Mouse (Mus musculus): ENCODE results near the gene Vps37d.
"Not testable (repeated sequence)": the region's sequence is repeated elsewhere in the genome, so short reads cannot be mapped to it uniquely, and the experiment has no call there.

Gene Vps37d

DNA sequence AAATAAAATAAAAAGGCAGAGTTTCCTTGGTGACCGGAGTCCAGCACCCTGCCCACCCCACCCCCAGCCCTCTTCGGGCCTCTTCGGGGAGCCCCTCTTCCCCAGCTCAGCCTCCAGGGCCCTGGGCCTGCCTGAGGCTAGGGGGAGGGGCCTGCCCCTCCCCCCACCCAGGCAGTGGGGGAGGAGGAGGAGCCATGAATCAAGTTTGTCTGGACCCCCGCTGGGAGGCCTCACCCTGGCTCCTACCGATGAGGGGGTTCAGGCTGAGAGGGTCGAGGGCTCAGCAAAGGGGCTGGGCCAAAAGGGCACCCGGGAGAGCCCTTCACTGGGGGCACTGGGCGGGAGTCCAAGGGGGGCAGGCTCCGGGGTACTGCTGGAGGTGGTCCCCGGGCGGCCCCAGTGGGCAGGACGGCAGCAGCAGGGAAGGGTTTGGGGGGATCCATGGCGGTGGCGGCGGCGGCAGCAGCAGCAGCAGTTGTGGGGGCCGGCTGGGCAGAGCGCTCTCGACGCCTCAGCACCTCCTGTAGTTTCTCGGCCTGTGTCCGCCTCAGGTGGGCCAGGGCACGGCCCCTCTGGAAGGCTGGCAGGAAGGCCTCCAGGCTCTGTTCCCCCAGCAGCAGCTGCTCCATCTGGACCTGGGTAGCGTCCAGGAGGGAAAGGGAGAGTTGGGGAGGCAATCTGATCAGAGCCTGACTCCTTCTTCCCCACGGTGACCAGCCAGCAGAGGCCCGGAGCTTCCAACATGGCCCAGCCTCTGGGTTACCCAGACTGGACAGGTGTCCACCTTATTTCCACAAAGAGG is 4.5 kb downstream of the Vps37d start:
- DNase-seq = peak in 1 of 2 experiments; percentile 44

DNA sequence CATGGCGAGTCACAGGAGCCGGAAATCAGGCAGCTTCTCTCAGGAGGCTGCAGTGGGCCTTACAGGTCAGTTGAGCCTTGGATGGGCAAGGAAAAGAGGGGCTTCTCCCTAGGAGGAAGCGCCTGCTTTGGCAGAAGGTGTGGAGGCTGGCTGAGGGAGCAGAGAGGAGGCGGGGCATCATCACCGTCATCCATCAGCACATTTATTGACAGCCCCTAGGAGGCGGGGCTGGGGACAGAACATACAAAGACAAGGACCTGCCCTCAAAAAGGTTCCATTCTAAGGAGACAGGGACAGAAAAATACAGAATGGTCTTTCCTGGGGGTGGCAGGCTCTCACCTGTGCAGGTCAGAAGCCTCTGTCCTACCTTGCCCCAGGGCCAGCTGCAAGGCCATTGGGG is 5.3 kb downstream of the Vps37d start:
- DNase-seq = no peak

DNA sequence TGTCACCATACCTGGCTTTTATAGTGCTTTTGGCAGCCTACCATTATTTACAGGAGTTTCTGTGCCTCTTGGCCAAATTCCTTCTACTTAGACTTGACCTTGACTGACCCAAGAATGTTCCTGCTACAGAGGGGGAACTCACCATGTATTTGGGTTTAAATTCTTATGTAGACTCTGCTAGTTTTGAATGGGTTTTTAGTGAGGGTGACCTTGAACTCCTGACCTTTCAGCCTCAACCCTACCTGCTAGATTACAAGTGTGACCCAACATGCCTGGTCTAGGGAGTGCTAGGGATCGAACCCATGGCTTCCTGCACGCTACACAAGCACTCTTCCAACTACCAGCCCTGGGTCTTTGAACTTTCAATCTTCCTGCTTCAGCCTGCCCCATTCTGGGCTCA is 6.0 kb downstream of the Vps37d start:
- DNase-seq = no peak

DNA sequence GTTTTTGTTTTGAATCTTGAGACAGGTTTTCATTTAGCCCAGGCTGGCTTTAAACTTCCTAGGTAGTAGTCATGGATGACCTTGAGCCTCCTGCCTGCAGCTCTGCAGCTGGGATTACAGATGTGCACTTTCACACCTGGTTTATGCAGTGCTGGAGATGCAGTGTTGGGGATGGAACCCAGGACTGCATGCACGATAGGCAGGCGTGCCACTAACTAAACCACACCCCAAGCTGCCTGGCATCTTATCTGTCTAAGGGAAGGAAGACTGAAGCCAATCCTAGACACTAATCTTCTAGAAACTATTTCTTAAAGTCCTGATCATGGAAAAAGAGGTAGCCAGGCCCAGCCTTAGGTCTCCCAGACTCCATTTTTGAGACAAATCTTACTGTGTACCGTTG is 7.6 kb downstream of the Vps37d start:
- DNase-seq = no peak

- DNase-seq = no peak
These were observed 12.1 kb downstream of the Vps37d start for GRCm38 (mm10) chr5:135066008-135066407.

GRCm38 (mm10) chr5:135064909-135065446 is 13.1 kb downstream of the Vps37d start, which contains the start of gene Bud23:
TSS of gene Bud23 (minus strand) at chr5:135064959.
- not testable (repeated sequence) for DNase-seq

- no peak for DNase-seq
These were observed 13.7 kb downstream of the Vps37d start for GRCm38 (mm10) chr5:135064382-135064766.

DNA sequence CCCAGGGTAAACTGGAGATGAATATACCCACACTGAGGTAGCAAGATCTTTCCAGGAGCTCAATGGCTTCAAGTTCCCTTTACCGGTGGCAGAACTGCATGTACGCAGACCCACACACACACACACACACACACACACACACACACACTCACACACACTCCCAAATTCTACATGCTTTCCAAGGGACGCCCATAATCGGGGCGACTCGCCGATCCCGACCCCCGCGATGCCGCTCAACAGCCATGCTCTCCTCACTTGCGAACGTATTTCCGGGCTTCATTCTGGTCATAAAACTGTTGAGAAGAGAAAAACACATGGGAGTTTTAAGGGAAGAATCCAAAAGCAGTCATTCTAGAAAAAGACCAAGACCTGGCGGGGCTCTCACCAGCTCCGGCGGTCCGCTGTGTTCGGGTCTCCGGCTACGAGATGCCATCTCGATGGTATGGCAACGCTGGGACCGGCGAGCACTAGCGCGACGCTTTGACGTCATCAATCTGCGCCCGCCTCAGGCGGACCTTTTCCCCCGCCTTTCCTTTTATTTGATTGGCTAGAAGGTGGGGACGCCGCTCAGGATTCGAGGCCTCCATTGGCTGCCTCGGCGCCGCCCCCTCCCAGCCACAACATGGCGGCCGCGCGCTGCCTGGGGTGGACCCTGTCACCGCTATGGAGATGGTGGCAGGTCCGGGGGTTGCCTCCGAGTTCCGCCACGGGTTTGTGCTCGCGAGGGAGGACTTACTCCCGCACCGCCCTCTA is 14.3 kb downstream of the Vps37d start, which contains the start of gene Dnajc30:
Gene Dnajc30, plus strand, starts transcription at position 574 of the 753 bp plus-strand sequence.
- DNase-seq = peak; percentile 99

GRCm38 (mm10) chr5:135053356-135053755 is 24.7 kb downstream of the Vps37d start:
- DNase-seq = no peak

- DNase-seq = not testable (repeated sequence)
These were observed 28.8 kb downstream of the Vps37d start for GRCm38 (mm10) chr5:135049268-135049667.

DNA sequence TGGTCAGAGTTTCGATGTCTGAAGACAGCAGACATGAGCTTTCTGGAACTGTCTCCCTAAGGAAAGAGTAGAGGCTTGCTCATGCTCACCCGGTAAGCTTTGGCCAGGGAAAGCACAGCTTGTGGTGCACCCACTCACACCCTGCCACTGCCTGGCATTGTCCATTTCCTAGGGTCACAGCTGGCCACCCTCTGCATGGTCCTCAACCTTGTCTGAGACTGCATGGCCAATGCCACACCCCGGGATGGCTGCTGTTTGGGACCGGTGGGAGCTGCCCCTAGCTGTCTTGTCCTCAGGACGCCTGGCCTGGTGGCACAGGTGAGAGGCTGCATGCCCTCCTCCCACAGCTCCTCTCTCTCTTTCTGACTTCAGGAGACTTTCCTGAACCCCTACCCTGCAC is 29.5 kb downstream of the Vps37d start:
- DNase-seq = no peak

DNA sequence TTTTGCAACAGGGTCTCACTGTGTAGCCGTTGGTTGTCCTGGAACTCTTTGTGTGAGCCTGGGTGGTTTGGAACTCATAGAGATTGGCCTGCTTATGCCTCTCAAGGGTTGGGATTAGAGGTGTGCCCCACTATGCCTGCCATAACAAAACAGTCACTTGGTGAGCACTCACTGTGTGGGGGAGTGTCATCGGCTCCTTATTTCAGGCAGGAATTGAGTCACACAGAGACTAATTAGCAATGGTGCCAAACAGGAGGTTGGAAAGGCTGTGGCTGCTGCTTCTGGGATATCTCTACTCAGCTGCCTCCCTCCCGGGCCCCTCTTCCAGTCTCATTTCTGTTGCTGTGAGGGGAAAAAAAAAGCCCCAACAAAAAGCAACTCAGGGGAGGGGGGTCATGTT is 33.5 kb downstream of the Vps37d start:
- no peak for DNase-seq

GRCm38 (mm10) chr5:135042105-135042788 is 35.8 kb downstream of the Vps37d start:
- DNase-seq = no peak

DNA sequence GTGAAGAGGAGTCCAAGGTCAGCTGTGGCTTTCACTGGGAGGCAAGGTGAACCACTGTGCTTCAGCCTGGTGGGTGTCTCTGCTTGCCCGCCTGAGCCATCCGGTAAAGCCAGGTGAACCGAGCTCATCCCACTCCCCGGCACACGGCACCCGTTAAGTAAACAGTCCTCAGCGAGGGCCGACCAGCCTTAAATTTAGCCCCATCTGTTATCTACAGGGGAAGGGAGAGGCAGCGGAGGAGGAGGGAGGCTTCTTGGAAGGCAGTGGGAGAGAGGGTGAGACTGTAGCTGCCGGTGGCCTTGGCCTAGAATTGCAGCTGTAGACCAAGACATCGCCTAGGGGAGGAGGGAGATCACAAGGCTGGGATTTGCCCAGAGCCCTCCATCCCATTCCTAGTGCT is 37.3 kb downstream of the Vps37d start:
- DNase-seq = no peak

GRCm38 (mm10) chr5:135040059-135040458 is 38.0 kb downstream of the Vps37d start:
- DNase-seq = no peak

GRCm38 (mm10) chr5:135039541-135039940 is 38.5 kb downstream of the Vps37d start:
- DNase-seq = no peak

GRCm38 (mm10) chr5:135037946-135038345 is 40.1 kb downstream of the Vps37d start:
- DNase-seq = no peak

- no peak for DNase-seq
These were observed 42.3 kb downstream of the Vps37d start for GRCm38 (mm10) chr5:135035608-135036359.

DNA sequence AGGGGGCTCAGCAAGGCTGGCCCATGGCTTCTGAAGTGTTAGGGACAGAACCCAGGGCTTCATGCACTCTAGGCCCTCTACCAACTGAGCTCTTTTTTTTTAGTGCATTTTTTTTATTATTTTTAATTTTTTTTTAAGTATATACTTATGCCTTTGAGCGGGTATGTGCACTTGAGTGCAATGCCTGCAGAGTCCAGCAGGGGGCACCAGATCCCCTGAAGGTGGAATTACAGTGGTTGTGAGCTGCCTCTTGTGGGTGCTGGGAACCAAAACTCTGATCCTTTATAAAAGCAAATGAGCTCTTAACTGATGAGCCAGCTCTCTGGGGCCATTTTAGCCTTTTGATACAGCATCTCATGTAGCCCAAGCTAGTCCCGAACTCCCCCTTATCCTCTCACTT is 43.5 kb downstream of the Vps37d start:
- no peak for DNase-seq

GRCm38 (mm10) chr5:135032581-135032980 is 45.5 kb downstream of the Vps37d start:
- DNase-seq = no peak

- DNase-seq = peak; percentile 80 to 82
These were observed 48.8 kb downstream of the Vps37d start for GRCm38 (mm10) chr5:135029007-135029854.

All from cerebellum, postnatal 14 days (tissue).